Mouse (Mus musculus) forebrain, postnatal 0 days (tissue): Measurements from ENCODE around the gene Pjvk. TPM values are rescaled to one million over a fixed set of nuclear protein-coding genes. Genes with fewer than 3 reads are reported as not detected.

Source experiments
- ATAC-seq: fragments of 200-750 bp; cut with Nextera tagmentation; 2 replicates; pipeline ENCODE4 v1.8.0; 2017; ENCODE audit warnings: mild to moderate bottlenecking, moderate library complexity
- DNase-seq: peaks from one replicate; pipeline ENCODE4 v3.0.0-alpha.2; 2015
- H3K27ac ChIP-seq: fragments of 300-500 bp; sonication (generic); 2 replicates; pipeline ENCODE4 v1.5.1; 2014; ENCODE audit warnings: low read depth, mild to moderate bottlenecking, antibody characterized with exemption, low read length, moderate library complexity, mixed read lengths
- H3K27me3 ChIP-seq: fragments of 300-500 bp; sonication (generic); 2 replicates; pipeline ENCODE4 v1.6.1; 2014; ENCODE audit warnings: mild to moderate bottlenecking, low read length, mixed read lengths; ENCODE audit not compliant: insufficient read depth
- H3K36me3 ChIP-seq: fragments of 300-500 bp; sonication (generic); 2 replicates; pipeline ENCODE4 v1.6.1; 2014; ENCODE audit warnings: mild to moderate bottlenecking, moderate library complexity; ENCODE audit not compliant: insufficient read depth
- H3K4me1 ChIP-seq: fragments of 300-500 bp; sonication (generic); 2 replicates; pipeline ENCODE4 v1.6.1; 2014; ENCODE audit warnings: antibody characterized with exemption; ENCODE audit not compliant: insufficient read depth
- H3K4me2 ChIP-seq: fragments of 300-500 bp; sonication (generic); 2 replicates; pipeline ENCODE4 v1.6.1; 2014; ENCODE audit warnings: low read depth, mild to moderate bottlenecking, moderate library complexity
- H3K4me3 ChIP-seq: fragments of 300-500 bp; sonication (generic); 2 replicates; pipeline ENCODE4 v1.5.1; 2014; ENCODE audit warnings: low read depth, low read length, mixed read lengths
- H3K9ac ChIP-seq: fragments of 300-500 bp; sonication (generic); 2 replicates; pipeline ENCODE4 v1.6.1; 2014; ENCODE audit warnings: mild to moderate bottlenecking
- H3K9me3 ChIP-seq: fragments of 300-500 bp; sonication (generic); 2 replicates; pipeline ENCODE4 v1.6.1; 2016; ENCODE audit warnings: low read length
- CTCF ChIP-seq: sonication (generic); IDR thresholded peaks from 2 replicates; pipeline ENCODE4 v1.5.1; 2016; ENCODE audit warnings: antibody characterized with exemption, control low read depth, low read depth
- WGBS: fragments of 180-500 bp; shearing (Covaris S2); extraction: QIAGEN DNeasy Blood & Tissue Kit; methylation state at CpG from one replicate; pipeline ENCODE4 v1.1.7; 2014; 5-methylcytosine and 5-hydroxymethylcytosine counted together
- polyA plus RNA-seq: library from polyadenylated mRNA; unstranded; fragments of >200 nt; fragmentation: Nextera tagmentation; extraction: Ambion mirVana; gene quantifications from 2 replicates; pipeline ENCODE4 v1.2.1, GENCODE M21; 2015
- total RNA-seq: library from RNA; depleted of rRNA; stranded (reverse); fragments of >200 nt; gene quantifications from 2 replicates; pipeline ENCODE4 v1.2.3, GENCODE M21; 2014

The Pjvk gene
- total and polyA plus RNA-seq, 2 experiments from 2014 or later, result 0.33 TPM; not detected in 1

GRCm38 (mm10) chr2:76674725-76675427 lies 26.6 kb downstream of the Pjvk start, which contains the start of gene Plekha3:
Gene Plekha3 (plus strand): TSS chr2:76675281.
- ATAC-seq, result peak; percentile 78
- WGBS, result 5% methylated on average over 50 of the region's 52 CpGs
- Histone ChIP-seq H3K9me3 (no peaks in the 10 kb centered on the region), H3K4me2 (peak within 1 kb of the TSS; percentile 65), H3K27me3 (no peaks in the 10 kb centered on the region), H3K36me3 (0 out of 2 replicates have a peak, but pooled peaks cover 3% of the 10 kb centered on the region), H3K4me1 (peaks cover 19% of the 10 kb centered on the region), H3K27ac (peak within 1 kb of the TSS; percentile 81), H3K4me3 (peak within 1 kb of the TSS; percentile 85), H3K9ac (peak within 1 kb of the TSS; percentile 83)
- peak; percentile 82 for DNase-seq
- no peak for TF ChIP-seq CTCF

- H3K27me3 ChIP-seq, result no peaks in the 10 kb centered on the region
- peaks cover 19% of the 10 kb centered on the region for H3K4me1 ChIP-seq
- WGBS, result 2% methylated on average over 34 of the region's 44 CpGs
- peak; percentile 22 for DNase-seq
- H3K4me3 ChIP-seq, result peak overlapping the region; percentile 85
- peak; percentile 45 for ATAC-seq
- no peak for TF ChIP-seq CTCF
- peak overlapping the region; percentile 65 for H3K4me2 ChIP-seq
- H3K9me3 ChIP-seq, result no peaks in the 10 kb centered on the region
- H3K27ac ChIP-seq, result peak overlapping the region; percentile 81
- H3K9ac ChIP-seq, result peak overlapping the region; percentile 83
- H3K36me3 ChIP-seq, result peaks cover 5% of the 10 kb centered on the region; the same call in 1 of the 2 replicates
Observed at GRCm38 (mm10) chr2:76675451-76675850, 27.2 kb downstream of the Pjvk start.

- Histone ChIP-seq H3K27me3 (no peaks in the 10 kb centered on the region), H3K27ac (no peak overlapping the region), H3K9me3 (no peaks in the 10 kb centered on the region), H3K9ac (peak overlapping the region; percentile 83), H3K4me2 (peak overlapping the region; percentile 65), H3K4me3 (peak overlapping the region; percentile 85), H3K36me3 (peaks cover 6% of the 10 kb centered on the region; the same call in 1 of the 2 replicates), H3K4me1 (peaks cover 19% of the 10 kb centered on the region)
- no peak for ATAC-seq
- peak; percentile 18 for DNase-seq
- no peak for TF ChIP-seq CTCF
- WGBS, result 8% methylated on average over 4 of the region's 4 CpGs
Observed at GRCm38 (mm10) chr2:76675949-76676348, 27.7 kb downstream of the Pjvk start.

GRCm38 (mm10) chr2:76676401-76677226 lies 28.3 kb downstream of the Pjvk start:
- Histone ChIP-seq H3K9me3 (no peaks in the 10 kb centered on the region), H3K4me3 (peak overlapping the region; percentile 85), H3K4me2 (peak overlapping the region; percentile 65), H3K4me1 (peaks cover 18% of the 10 kb centered on the region), H3K36me3 (peaks cover 9% of the 10 kb centered on the region; the same call in 1 of the 2 replicates), H3K9ac (peak overlapping the region; percentile 83), H3K27ac (no peak overlapping the region), H3K27me3 (no peaks in the 10 kb centered on the region)
- no peak for TF ChIP-seq CTCF
- WGBS, result 44% methylated on average over 13 of the region's 13 CpGs
- no peak for DNase-seq
- ATAC-seq, result no peak

- no peak overlapping the region for H3K27ac ChIP-seq
- peaks cover 54% of the 10 kb centered on the region for H3K36me3 ChIP-seq
Observed at GRCm38 (mm10) chr2:76682301-76682700, 34.0 kb downstream of the Pjvk start.

GRCm38 (mm10) chr2:76686986-76687385 lies 38.7 kb downstream of the Pjvk start:
- Histone ChIP-seq H3K9me3 (no peaks in the 10 kb centered on the region), H3K36me3 (peaks cover 70% of the 10 kb centered on the region), H3K4me1 (no peaks in the 10 kb centered on the region), H3K4me3 (no peak overlapping the region), H3K9ac (no peak overlapping the region), H3K27me3 (no peaks in the 10 kb centered on the region), H3K4me2 (no peak overlapping the region), H3K27ac (no peak overlapping the region)
- WGBS, result over 99% methylated on average over 3 of the region's 3 CpGs
- DNase-seq (no peak), ATAC-seq (no peak)
- TF ChIP-seq CTCF, result no peak

More at GRCm38 (mm10) chr2:76682301-76682700, 34.0 kb downstream of the Pjvk start:
- no peak for DNase-seq
- Histone ChIP-seq H3K9me3 (no peaks in the 10 kb centered on the region), H3K4me2 (no peak overlapping the region), H3K4me1 (no peaks in the 10 kb centered on the region), H3K4me3 (no peak overlapping the region), H3K27me3 (no peaks in the 10 kb centered on the region), H3K9ac (no peak overlapping the region)
- 93% methylated on average over 8 of the region's 8 CpGs for WGBS
- no peak for ATAC-seq
- TF ChIP-seq CTCF, result no peak

- Histone ChIP-seq H3K4me1 (no peaks in the 10 kb centered on the region), H3K9ac (no peak overlapping the region), H3K4me2 (no peak overlapping the region), H3K4me3 (no peak overlapping the region), H3K36me3 (peaks cover 69% of the 10 kb centered on the region), H3K27me3 (no peaks in the 10 kb centered on the region), H3K27ac (no peak overlapping the region), H3K9me3 (no peaks in the 10 kb centered on the region)
- DNase-seq (no peak), ATAC-seq (no peak)
- no peak for TF ChIP-seq CTCF
- 87% methylated on average over 3 of the region's 3 CpGs for WGBS
Observed at GRCm38 (mm10) chr2:76687608-76688007, 39.3 kb downstream of the Pjvk start.
